1 mouse cellular context compared by ENCODE assay signal in genomic region chr12:84407874-84408818, GRCm38 (mm10).
TF ChIP-seq lines count a peak whose summit lies in the region.

No protein-coding gene starts in this region.

TF ChIP-seq in CH12.LX, 34 proteins besides CTCF, POLR2A, EP300 and RAD21:
- TF ChIP-seq MAX (IDR thresholded peaks at IDR 0.05; ENCODE audit: low read length) (no peak), NRF1 (IDR thresholded peaks at IDR 0.05; ENCODE audit: low read depth, low read length) (no peak), CHD1 (IDR thresholded peaks at IDR 0.05; ENCODE audit: low read depth, low read length) (no peak), JUN (IDR thresholded peaks at IDR 0.05; ENCODE audit: insufficient read depth, low read depth, low read length) (no peak), MAZ (IDR thresholded peaks at IDR 0.05; ENCODE audit: low read depth, low read length) (peak; percentile 79), MYC (IDR thresholded peaks at IDR 0.05; ENCODE audit: low read depth, low read length) (no peak), ELF1 (IDR thresholded peaks at IDR 0.05; ENCODE audit: low read depth, low read length) (no peak), UBTF (IDR thresholded peaks at IDR 0.05; ENCODE audit: low read depth, low read length) (no peak; the same call in 1 of the 2 replicates), ETS1 (conservative IDR thresholded peaks at IDR 0.05; ENCODE audit: low read depth, low read length) (no peak), HCFC1 (IDR thresholded peaks at IDR 0.05; ENCODE audit: low read depth, low read length) (0 out of 2 replicates have a peak, but pooled peaks have one; percentile 26), IRF4 (IDR thresholded peaks at IDR 0.05; ENCODE audit: low read depth, low read length) (peak; percentile 51; the same call in 1 of the 2 replicates)
